Mouse (Mus musculus): ENCODE data around the gene 1700016C15Rik. TPM values are rescaled to one million over a fixed set of nuclear protein-coding genes. Genes with fewer than 3 reads are reported as not detected.

1700016C15Rik gene
- total and polyA plus RNA-seq, 3 experiments = not detected

DNA sequence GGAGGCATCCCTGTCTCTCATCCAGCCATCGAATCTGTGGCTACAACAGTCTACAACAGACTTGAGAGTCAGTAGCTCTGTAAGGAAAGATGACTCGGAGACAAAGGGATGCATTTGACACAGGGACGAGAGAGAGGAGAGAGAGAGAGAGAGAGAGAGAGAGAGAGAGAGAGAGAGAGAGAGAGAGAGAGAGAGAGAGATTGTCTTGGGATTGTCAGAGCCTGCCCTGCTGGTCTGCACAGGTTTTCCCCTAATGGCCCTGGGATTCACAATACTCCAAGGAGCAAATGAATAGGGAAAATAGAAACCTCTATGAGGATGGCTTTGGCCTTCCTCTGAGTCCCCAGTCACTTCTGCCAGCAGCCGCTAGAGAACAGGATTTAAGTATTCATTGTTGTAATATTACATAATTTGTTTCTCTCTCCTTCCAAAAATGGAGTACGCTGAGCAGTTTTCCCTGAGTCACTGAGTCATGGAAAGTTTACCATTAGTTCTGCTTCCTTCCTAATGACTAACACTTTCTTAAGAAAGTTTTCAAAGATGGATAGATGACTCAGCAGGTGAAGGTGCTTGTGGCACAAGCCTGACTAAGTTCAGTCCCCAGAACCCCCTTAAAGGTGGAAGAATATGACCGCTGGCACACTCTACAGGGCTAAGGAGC is 26.3 kb upstream of the 1700016C15Rik start:
- intact Hi-C loops (cut with DNase I) = loop anchor here (2.0 to 5.0 kb wide), 2 partner anchors 511 to 824 kb away; no protein-coding TSS in a partner anchor
- H3K79me2 ChIP-seq (replicated peaks; ENCODE audit: control insufficient read depth, insufficient read depth, low read length) = no peaks in the 10 kb centered on the region
- DNase-seq = no peak
- no peaks in the 10 kb centered on the region for H3K27me3 ChIP-seq (ENCODE audit: control insufficient read depth, insufficient read depth, low read length)
- H3K9ac ChIP-seq (ENCODE audit: low read depth, low read length) = no peak overlapping the region
- WGBS = 38% methylated on average over 6 of the region's 6 CpGs
- TF ChIP-seq EP300 (IDR thresholded peaks at IDR 0.05; ENCODE audit: insufficient read depth, low read depth, low read length) (no peak), POLR2A (IDR thresholded peaks at IDR 0.05; ENCODE audit: insufficient read depth, low read depth, low read length) (no peak), CTCF (IDR thresholded peaks at IDR 0.05) (no peak)
- H3K36me3 ChIP-seq (ENCODE audit: control insufficient read depth, insufficient read depth, low read length) = no peaks in the 10 kb centered on the region
- no peak overlapping the region for H3K4me3 ChIP-seq
- peaks cover under 1% of the 10 kb centered on the region; the same call in 1 of the 2 replicates for H3K4me1 ChIP-seq (ENCODE audit: control insufficient read depth, insufficient read depth, low read length)
- no peak overlapping the region; the same call in 1 of the 2 replicates for H3K27ac ChIP-seq

DNA sequence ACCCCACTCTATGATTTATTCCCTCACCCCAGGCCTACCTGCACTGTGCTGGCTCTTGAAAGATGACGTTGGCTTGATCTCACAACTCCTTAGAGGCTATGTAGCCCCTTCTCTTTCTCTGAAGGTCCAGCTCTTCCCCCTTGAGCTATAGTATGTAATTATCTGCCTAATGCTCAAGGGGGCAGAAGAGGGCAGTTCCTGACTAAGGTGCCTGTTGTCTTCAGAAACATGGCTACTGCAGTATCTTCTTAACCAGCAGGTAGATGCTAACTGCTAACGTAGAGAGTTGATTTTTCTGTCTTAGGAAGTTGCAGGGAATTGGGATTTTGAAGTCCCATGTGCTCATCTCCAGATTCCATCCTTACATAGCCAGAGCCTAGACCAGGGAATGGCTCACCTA is 24.4 kb upstream of the 1700016C15Rik start:
- intact Hi-C loops (cut with DNase I) = no loop called here
- DNase-seq = no peak
- peaks cover 2% of the 10 kb centered on the region; the same call in 1 of the 2 replicates for H3K4me1 ChIP-seq (ENCODE audit: control insufficient read depth, insufficient read depth, low read length)
- no peak overlapping the region for H3K9ac ChIP-seq (ENCODE audit: low read depth, low read length)
- H3K36me3 ChIP-seq (ENCODE audit: control insufficient read depth, insufficient read depth, low read length) = no peaks in the 10 kb centered on the region
- H3K4me3 ChIP-seq = no peak overlapping the region
- H3K27ac ChIP-seq = no peak overlapping the region
- no peaks in the 10 kb centered on the region for H3K27me3 ChIP-seq (ENCODE audit: control insufficient read depth, insufficient read depth, low read length)
- TF ChIP-seq CTCF (IDR thresholded peaks at IDR 0.05) = peak; percentile 45
- no peak for TF ChIP-seq EP300 (IDR thresholded peaks at IDR 0.05; ENCODE audit: insufficient read depth, low read depth, low read length)
- TF ChIP-seq POLR2A (IDR thresholded peaks at IDR 0.05; ENCODE audit: insufficient read depth, low read depth, low read length) = no peak
- no peaks in the 10 kb centered on the region for H3K79me2 ChIP-seq (replicated peaks; ENCODE audit: control insufficient read depth, insufficient read depth, low read length)
- WGBS = 72% methylated on average over 2 of the region's 2 CpGs

DNA sequence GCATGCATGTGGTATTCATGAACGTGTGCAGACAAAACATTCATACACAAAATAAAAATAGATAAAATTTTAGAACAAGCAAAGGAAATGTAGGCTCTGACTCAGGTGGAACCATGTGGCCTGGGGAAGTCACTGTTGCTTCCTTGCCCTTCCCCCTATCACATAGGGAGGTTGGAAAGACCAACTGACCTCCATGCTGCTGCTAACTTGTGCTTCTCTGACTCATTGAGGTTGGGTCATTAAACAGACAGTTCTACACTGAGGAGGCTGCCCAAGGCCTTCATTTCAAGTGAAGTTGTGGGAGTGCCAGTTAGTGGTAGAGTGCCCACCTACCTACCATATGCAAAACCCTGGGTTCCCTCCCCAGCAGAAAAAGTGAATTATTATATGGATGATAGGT is 22.0 kb upstream of the 1700016C15Rik start:
- no peak for TF ChIP-seq CTCF (IDR thresholded peaks at IDR 0.05)
- intact Hi-C loops (cut with DNase I) = no loop called here
- Histone ChIP-seq H3K4me3 (no peak overlapping the region), H3K27me3 (ENCODE audit: control insufficient read depth, insufficient read depth, low read length) (no peaks in the 10 kb centered on the region), H3K27ac (no peak overlapping the region), H3K9ac (ENCODE audit: low read depth, low read length) (no peak overlapping the region), H3K36me3 (ENCODE audit: control insufficient read depth, insufficient read depth, low read length) (no peaks in the 10 kb centered on the region), H3K79me2 (replicated peaks; ENCODE audit: control insufficient read depth, insufficient read depth, low read length) (no peaks in the 10 kb centered on the region), H3K4me1 (ENCODE audit: control insufficient read depth, insufficient read depth, low read length) (peaks cover 2% of the 10 kb centered on the region; the same call in 1 of the 2 replicates)
- WGBS = 65% methylated on average over 1 of the region's 1 CpGs
- DNase-seq = no peak

DNA sequence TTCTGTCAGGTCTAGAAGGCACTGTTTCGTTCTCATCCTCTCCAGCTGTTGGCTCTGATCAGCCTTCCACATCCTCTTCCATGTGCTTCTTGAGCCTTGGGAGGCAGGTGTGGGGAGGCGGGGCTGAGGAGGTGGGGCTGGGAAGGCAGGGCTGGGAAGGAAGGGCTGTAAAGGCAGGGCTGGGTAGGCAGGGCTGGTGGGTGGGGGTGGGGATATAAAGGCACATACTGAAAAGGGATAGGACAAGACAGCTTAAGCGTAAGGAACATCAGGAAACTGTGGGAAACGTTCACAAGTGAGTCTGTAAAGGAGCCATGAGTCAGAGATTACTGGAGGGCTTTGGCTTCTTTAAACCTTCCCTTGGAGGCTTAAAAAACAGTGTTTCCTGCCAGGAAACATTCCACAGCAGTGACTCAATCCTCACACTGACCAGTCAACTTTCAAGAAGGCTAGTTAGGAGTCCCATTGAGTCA is 21.0 kb upstream of the 1700016C15Rik start:
- DNase-seq = peak in 1 of 2 experiments; percentile 65
- WGBS = 24% methylated on average over 4 of the region's 4 CpGs
- no peak overlapping the region for H3K4me3 ChIP-seq
- no peak overlapping the region for H3K9ac ChIP-seq (ENCODE audit: low read depth, low read length)
- H3K36me3 ChIP-seq (ENCODE audit: control insufficient read depth, insufficient read depth, low read length) = no peaks in the 10 kb centered on the region
- H3K27ac ChIP-seq = peak overlapping the region; percentile 12; the same call in 1 of the 2 replicates
- peaks cover 2% of the 10 kb centered on the region; the same call in 1 of the 2 replicates for H3K4me1 ChIP-seq (ENCODE audit: control insufficient read depth, insufficient read depth, low read length)
- H3K27me3 ChIP-seq (ENCODE audit: control insufficient read depth, insufficient read depth, low read length) = no peaks in the 10 kb centered on the region
- intact Hi-C loops (cut with DNase I) = no loop called here
- no peaks in the 10 kb centered on the region for H3K79me2 ChIP-seq (replicated peaks; ENCODE audit: control insufficient read depth, insufficient read depth, low read length)
- TF ChIP-seq EP300 (IDR thresholded peaks at IDR 0.05; ENCODE audit: insufficient read depth, low read depth, low read length) (no peak), CTCF (IDR thresholded peaks at IDR 0.05) (no peak), POLR2A (IDR thresholded peaks at IDR 0.05; ENCODE audit: insufficient read depth, low read depth, low read length) (no peak)

DNA sequence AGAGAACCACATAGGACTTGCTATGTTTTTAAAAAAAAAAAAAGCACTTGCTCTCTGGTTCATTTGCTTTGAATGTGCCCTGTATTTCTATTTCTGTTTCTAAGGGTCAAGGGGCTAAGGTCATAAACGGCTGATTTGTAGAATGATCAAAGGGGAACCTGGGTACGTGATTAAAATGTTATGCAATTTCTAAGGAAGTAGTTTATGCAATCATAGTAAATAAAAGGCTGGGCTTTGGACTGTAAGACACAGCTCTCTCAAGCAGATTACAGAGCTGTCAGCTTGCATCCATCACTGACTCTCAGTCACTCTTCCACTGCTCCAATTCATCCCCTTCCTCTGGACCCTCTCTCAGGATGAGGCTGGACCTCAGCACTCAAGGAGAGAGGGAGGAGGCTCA is 18.6 kb upstream of the 1700016C15Rik start:
- no peaks in the 10 kb centered on the region for H3K79me2 ChIP-seq (replicated peaks; ENCODE audit: control insufficient read depth, insufficient read depth, low read length)
- H3K4me1 ChIP-seq (ENCODE audit: control insufficient read depth, insufficient read depth, low read length) = peaks cover 2% of the 10 kb centered on the region; the same call in 1 of the 2 replicates
- 78% methylated on average over 2 of the region's 2 CpGs for WGBS
- no peak overlapping the region for H3K4me3 ChIP-seq
- no peak overlapping the region for H3K9ac ChIP-seq (ENCODE audit: low read depth, low read length)
- no peak overlapping the region for H3K27ac ChIP-seq
- H3K36me3 ChIP-seq (ENCODE audit: control insufficient read depth, insufficient read depth, low read length) = no peaks in the 10 kb centered on the region
- no peaks in the 10 kb centered on the region for H3K27me3 ChIP-seq (ENCODE audit: control insufficient read depth, insufficient read depth, low read length)
- intact Hi-C loops (cut with DNase I) = no loop called here
- no peak for DNase-seq
- TF ChIP-seq CTCF (IDR thresholded peaks at IDR 0.05) (no peak), EP300 (IDR thresholded peaks at IDR 0.05; ENCODE audit: insufficient read depth, low read depth, low read length) (no peak), POLR2A (IDR thresholded peaks at IDR 0.05; ENCODE audit: insufficient read depth, low read depth, low read length) (no peak)

DNA sequence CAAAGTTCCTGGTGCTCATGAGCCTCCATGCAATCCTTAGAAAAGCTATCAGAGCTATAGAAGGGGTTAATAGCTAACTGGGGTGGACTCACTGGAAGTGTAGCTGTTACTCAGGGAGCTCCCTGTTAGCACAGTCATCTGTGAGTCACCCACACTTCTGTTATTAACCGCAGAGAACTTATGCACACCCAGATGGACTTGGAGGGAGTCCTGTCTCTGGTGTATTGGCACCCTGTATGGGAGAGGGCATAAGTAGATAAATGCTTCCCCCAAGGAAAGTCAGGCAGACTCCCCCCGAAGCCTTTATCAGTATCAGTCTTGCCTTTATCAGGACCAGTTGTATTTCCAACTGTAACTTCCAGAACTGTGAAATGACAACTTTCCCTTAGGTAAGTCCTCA is 18.2 kb upstream of the 1700016C15Rik start:
- Histone ChIP-seq H3K79me2 (replicated peaks; ENCODE audit: control insufficient read depth, insufficient read depth, low read length) (no peaks in the 10 kb centered on the region), H3K9ac (ENCODE audit: low read depth, low read length) (no peak overlapping the region), H3K27me3 (ENCODE audit: control insufficient read depth, insufficient read depth, low read length) (no peaks in the 10 kb centered on the region), H3K27ac (no peak overlapping the region), H3K4me1 (ENCODE audit: control insufficient read depth, insufficient read depth, low read length) (peaks cover 2% of the 10 kb centered on the region; the same call in 1 of the 2 replicates), H3K36me3 (ENCODE audit: control insufficient read depth, insufficient read depth, low read length) (no peaks in the 10 kb centered on the region), H3K4me3 (no peak overlapping the region)
- DNase-seq = no peak
- no peak for TF ChIP-seq CTCF (IDR thresholded peaks at IDR 0.05)
- intact Hi-C loops (cut with DNase I) = no loop called here
- WGBS = 36% methylated on average over 2 of the region's 2 CpGs

Measured in heart, adult 2 months (tissue).